Mouse (Mus musculus) gonadal fat pad, adult 2 months (tissue): Measurements from ENCODE around the gene Twsg1. TPM values are rescaled to one million over a fixed set of nuclear protein-coding genes. Genes with fewer than 3 reads are reported as not detected.

Source experiments
- DNase-seq: peaks from one replicate; pipeline ENCODE4 v3.0.0-alpha.2; 2012; ENCODE audit warnings: low read depth
- polyA plus RNA-seq: library from polyadenylated mRNA; depleted of rRNA; stranded (reverse); fragments of >200 nt; gene quantifications from 2 replicates; pipeline ENCODE4 v1.2.3, GENCODE M21; 2012

The Twsg1 gene
- polyA plus RNA-seq, 1 experiment = 48.4 TPM

DNA sequence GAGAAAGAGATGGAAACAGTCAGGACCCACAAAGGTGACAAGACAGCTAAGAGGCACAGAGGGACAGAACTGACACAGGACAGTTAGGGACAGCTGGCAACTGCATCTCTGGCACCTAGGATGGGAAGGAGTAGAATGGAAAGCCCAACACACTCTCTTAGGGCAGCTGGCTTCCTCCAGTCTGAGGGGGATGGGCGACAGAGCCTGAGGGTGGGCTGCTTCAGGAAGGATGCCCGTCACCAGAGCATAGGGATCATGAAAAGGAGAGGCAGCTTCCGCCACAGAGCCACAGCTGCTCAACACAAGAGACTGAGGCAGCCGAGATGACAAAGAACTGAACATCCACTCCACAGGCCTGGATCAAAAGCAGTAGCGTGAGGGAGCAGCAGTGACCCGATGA is 19.5 kb downstream of the Twsg1 start:
- no peak for DNase-seq

GRCm38 (mm10) chr17:65930960-65931359 is 20.1 kb downstream of the Twsg1 start:
- DNase-seq = peak; percentile 93

DNA sequence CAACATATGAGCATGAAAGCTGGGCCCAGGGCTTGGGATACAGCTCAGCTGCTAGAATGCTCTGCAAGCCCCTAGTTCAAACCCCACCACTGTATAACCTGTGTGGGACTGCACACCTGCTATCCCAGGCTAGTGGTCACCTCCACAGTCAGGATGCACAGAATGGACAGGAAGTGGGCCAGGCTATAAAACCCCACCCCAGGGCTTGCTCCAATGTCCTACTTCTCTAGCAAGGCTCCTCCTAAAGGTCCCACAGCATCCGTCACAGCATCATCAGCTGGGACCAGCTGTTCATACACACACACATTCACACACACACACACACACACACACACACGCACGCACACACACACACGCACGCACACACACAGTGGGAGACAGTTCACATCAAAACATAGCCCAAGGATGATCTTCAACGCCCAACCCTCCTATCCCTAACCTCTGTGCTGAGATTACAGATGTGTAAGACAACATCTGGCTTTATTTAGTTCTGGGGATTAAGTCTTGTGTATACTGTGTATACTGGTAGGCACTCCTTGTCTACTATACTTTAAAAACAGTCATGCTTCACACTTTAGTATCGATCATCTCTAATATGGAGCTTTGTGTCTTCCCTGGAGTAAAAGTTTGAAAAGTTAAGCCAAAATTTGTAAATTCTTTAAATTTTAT is 20.7 kb downstream of the Twsg1 start:
- no peak for DNase-seq

GRCm38 (mm10) chr17:65929319-65929978 is 21.6 kb downstream of the Twsg1 start:
- DNase-seq = peak; percentile 54

- DNase-seq = no peak
These were observed 23.9 kb downstream of the Twsg1 start for GRCm38 (mm10) chr17:65927077-65927476.

GRCm38 (mm10) chr17:65924218-65924617 is 26.8 kb downstream of the Twsg1 start:
- DNase-seq = no peak

GRCm38 (mm10) chr17:65921975-65922374 is 29.1 kb downstream of the Twsg1 start:
- DNase-seq = no peak

- no peak for DNase-seq
These were observed 31.8 kb downstream of the Twsg1 start for GRCm38 (mm10) chr17:65919235-65919634.

GRCm38 (mm10) chr17:65916135-65916668 is 34.8 kb downstream of the Twsg1 start:
- no peak for DNase-seq

GRCm38 (mm10) chr17:65914083-65914482 is 36.9 kb downstream of the Twsg1 start:
- no peak for DNase-seq

DNA sequence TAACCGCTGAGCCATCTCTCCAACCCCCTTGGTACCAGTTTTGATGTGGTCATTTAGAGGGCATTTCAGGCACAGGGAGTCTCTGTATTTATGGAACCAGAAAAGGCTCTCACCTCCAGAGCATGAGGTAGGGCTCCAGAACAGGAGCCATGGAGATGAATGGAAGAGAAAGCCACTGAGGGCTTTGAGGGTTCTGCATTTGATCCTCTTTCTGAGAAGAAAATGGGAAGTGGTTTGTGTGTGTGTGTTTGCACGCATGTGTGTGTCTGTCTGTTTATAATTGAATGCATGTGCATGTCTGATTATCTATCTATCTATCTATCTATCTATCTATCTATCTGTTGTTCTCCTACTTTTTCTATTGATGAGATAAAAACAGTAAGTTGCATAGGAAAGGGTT is 38.8 kb downstream of the Twsg1 start:
- DNase-seq = no peak

GRCm38 (mm10) chr17:65911285-65912069 is 39.5 kb downstream of the Twsg1 start:
- DNase-seq = no peak

- DNase-seq = no peak
These were observed 42.8 kb downstream of the Twsg1 start for GRCm38 (mm10) chr17:65908270-65908669.

GRCm38 (mm10) chr17:65906895-65907401 is 44.1 kb downstream of the Twsg1 start:
- DNase-seq = no peak

DNA sequence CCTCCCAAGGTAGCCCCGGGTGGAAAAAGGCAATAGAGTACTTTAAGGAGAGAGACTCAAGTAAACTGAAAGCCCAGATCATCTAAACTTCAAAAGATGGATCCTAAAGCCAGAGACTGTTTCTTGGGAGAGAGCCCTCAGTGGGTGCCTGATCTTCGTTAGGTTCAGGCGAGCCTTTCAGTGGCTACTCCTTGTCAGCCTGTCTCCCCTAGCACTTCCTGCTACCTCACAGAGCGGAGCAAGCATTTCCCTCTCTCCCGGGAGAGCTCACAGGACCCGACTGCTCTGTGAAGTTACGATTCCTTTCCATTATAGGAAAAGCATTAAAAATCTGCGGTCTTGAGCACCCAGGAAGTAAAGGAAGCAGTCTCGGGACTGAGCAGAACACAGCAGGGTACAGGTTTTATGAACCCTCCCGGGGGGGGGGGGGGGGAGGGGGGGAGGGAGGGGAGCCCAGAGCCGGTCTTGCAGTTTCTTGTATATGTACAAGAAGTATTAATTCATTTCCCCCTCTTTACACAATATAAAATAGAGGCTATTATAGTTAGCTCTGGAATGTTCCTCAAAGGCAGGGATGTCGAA is 44.6 kb downstream of the Twsg1 start:
- DNase-seq = no peak

- no peak for DNase-seq
These were observed 45.8 kb downstream of the Twsg1 start for GRCm38 (mm10) chr17:65905241-65905640.

GRCm38 (mm10) chr17:65903826-65904225 is 47.2 kb downstream of the Twsg1 start:
- DNase-seq = no peak

GRCm38 (mm10) chr17:65903011-65903410 is 48.0 kb downstream of the Twsg1 start:
- DNase-seq = no peak

DNA sequence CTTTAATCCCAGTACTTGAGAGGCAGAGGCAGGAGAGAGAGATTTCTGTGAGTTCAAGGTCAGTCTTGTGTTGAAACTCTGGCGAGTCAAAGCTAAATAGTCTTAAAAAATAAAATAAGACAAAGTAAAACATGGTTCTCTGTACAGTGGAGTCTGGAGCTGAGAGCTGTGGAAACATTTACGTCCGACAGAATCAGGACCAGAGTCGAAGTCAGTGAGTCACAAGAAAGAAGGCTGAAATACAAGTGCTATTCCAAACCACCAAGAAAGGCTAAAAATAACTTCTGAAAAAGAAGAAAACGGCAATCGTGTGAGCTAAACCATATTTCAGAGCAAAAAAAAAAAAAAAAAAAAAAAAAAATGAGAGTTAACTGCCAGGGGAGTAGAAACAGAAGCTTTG is 48.7 kb downstream of the Twsg1 start:
- DNase-seq = no peak

DNA sequence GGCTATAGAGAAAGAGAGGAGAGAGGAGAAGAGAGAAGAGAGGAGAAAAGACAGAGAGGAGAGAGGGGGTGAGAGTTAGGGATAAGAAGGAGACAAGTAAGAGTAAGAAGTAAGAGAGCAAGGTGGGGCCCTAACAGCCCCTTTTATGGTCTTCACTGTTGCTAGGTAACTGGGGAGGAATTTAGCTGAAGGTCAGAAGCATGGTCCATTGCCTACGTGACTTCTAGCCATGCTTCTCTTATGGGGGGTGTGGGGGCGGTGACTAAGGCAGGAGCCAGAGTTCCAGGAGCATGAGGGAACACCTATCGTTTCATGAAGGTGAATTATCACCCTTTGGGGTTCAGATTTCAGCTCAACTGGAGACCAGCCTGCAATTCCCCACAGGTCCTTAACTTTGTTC is 55.0 kb downstream of the Twsg1 start:
- DNase-seq = no peak

DNA sequence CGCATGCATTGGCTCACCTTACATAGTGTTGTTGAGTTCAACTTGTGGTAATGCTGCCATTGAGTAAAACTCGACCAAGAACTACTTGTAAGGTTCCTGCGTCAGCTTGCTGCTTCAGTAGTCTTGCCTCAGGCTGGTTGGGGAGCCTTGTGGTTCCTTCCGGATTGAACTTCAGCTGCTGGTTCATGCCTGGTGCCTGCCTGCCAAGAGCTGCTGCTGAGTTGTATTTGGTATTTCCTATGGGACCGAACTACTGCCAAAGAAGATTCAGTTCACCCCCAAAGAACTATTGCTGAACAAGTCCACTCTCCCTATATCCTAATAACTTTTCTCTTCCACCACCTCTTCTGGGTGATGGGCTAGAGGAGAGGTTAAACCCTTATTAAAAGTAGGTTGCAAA is 61.5 kb downstream of the Twsg1 start:
- DNase-seq = no peak

DNA sequence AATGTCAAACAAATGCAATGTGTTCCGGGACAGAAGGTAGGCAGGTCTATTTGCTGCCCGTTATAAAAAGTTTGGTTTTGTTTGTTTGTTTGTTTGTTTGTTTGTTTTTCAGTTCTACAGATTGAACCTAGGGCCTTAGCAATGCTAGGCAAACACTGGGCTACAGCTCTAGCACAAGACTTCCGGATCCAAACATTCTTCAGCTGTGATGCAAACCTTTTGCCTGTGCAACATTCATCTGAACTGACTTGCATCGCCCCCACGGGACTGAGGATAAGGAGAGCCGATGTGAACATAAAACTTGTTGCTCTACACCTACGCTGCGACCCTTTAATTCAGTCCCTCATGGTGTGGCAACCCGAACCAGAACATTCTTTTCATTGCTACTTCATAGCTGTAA is 64.5 kb downstream of the Twsg1 start:
- DNase-seq = no peak
